Comparison of ENCODE assay signal across 8 mouse cellular contexts in the genomic region with DNA sequence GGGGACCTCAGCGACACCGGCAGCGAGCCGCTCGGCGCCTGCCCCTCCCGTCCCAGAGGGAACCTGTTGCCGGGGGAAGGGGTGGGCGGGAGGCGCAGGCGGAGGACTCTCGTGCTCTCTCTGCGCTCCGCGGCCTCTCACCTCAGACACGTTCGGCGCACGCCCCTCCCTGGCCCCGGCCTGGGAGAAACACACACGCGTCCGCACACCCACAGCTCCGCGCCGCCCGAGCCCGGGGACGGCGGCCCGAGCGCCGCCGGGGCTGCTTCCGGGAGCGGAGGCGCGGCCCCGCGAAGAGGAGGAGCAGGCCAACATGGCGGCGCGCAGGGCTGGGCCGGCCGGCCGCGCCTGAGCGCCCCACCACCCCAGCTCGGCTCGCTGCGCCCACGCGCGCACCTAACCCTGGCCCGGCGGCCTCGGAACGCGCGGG. TPM values are rescaled to one million over a fixed set of nuclear protein-coding genes. Genes with fewer than 3 reads are reported as not detected.
DNase-seq lines count a peak whose midpoint lies in the region; ATAC-seq and TF ChIP-seq lines count a peak whose summit lies in the region.

A gene (plus strand): TSS at position 293 of the 430 bp plus-strand sequence.

- intact Hi-C loops in left cerebral cortex, postnatal 10 days (cut with DNase I): loop anchor here (2.0 to 5.0 kb wide), 2 partner anchors 54 to 83 kb away; no protein-coding TSS in a partner anchor

- peak; percentile 82 for ATAC-seq in activated CD4-positive, CD25-positive, alpha-beta regulatory T cell, adult 4 months
- ATAC-seq in hindbrain, postnatal 0 days: peak; percentile 92

- WGBS in hindbrain, postnatal 0 days: 0% methylated on average over 21 of the region's 60 CpGs

- H3K9ac ChIP-seq in hindbrain, postnatal 0 days (replicated peaks; ENCODE audit: low read length): peak within 1 kb of the TSS; percentile 98

- H3K4me2 ChIP-seq in hindbrain, postnatal 0 days (ENCODE audit: low read depth, low read length): peak within 1 kb of the TSS; percentile 87

- peak within 1 kb of the TSS; percentile 96 for H3K27ac ChIP-seq in hindbrain, postnatal 0 days

- TF ChIP-seq CTCF in hindbrain, postnatal 0 days (IDR thresholded peaks at IDR 0.05; ENCODE audit: low read depth): no peak

- peaks cover 7% of the 10 kb centered on the region; the same call in 1 of the 2 replicates for H3K4me1 ChIP-seq in hindbrain, postnatal 0 days (ENCODE audit: insufficient read depth, low read length)
- H3K4me1 ChIP-seq in megakaryocyte, embryonic 14.5 days: peaks cover 68% of the 10 kb centered on the region

- H3K4me3 ChIP-seq in hindbrain, postnatal 0 days (ENCODE audit: low read length): peak within 1 kb of the TSS; percentile 94
- H3K4me3 ChIP-seq in megakaryocyte, embryonic 14.5 days (replicated peaks): peak within 1 kb of the TSS; percentile 99

- H3K9me3 ChIP-seq in hindbrain, postnatal 0 days (ENCODE audit: low read length): no peaks in the 10 kb centered on the region
- no peaks in the 10 kb centered on the region for H3K9me3 ChIP-seq in megakaryocyte, embryonic 14.5 days

- no peaks in the 10 kb centered on the region for H3K27me3 ChIP-seq in hindbrain, postnatal 0 days (ENCODE audit: insufficient read depth, low read length)
- H3K27me3 ChIP-seq in megakaryocyte, embryonic 14.5 days (replicated peaks): no peaks in the 10 kb centered on the region

- peak; percentile 68 for DNase-seq in embryo, embryonic 10 days (ENCODE audit: low spot score)
- DNase-seq in gastrocnemius, postnatal 10 days: peak; percentile 75
- peak; percentile 76 for DNase-seq in hindbrain, postnatal 0 days (ENCODE audit: low spot score)
- peak; percentile 32 to 83 for DNase-seq in left cerebral cortex, postnatal 10 days (ENCODE audit: extremely low spot score in 1 of 2, low spot score in 2 of 2)
- peak; percentile 70 for DNase-seq in right cerebral cortex, adult 18-20 months
- DNase-seq in urinary bladder, adult 2 months (ENCODE audit: low spot score): peak; percentile 84

- H3K36me3 ChIP-seq in hindbrain, postnatal 0 days (ENCODE audit: insufficient read depth, low read length): no peaks in the 10 kb centered on the region
- H3K36me3 ChIP-seq in megakaryocyte, embryonic 14.5 days (replicated peaks; ENCODE audit: low read length): peaks cover 17% of the 10 kb centered on the region

RNA-seq across cellular contexts. Expression of the gene that starts here (rescaled TPM):
- polyA plus RNA-seq in activated CD4-positive, CD25-positive, alpha-beta regulatory T cell, adult 4 months (2017; shearing (Covaris generic)): 1 to 10 TPM; 7.2 to 8.5 TPM
- 10 to 100 TPM; 39.2 to 41.6 TPM for total RNA-seq in gastrocnemius, postnatal 10 days (2021)
- total RNA-seq in hindbrain, postnatal 0 days (2014; rRNA removed): 28.8 and 39.2 TPM in 2 replicates
- 9.6 and 9.7 TPM in 2 replicates for polyA plus RNA-seq in hindbrain, postnatal 0 days (2015; fragmentation: Nextera tagmentation; extraction: Ambion mirVana)
- 10 to 100 TPM; 47.2 to 48.0 TPM for total RNA-seq in left cerebral cortex, postnatal 10 days (2021)
- polyA plus RNA-seq in megakaryocyte, embryonic 14.5 days (2012; ENCODE audit: insufficient read depth, low replicate concordance): 11.0 and 19.5 TPM in 2 replicates
- polyA plus RNA-seq in urinary bladder, adult 2 months (2012; rRNA removed): 9.9 and 12.2 TPM in 2 replicates

Comparison
In these comparisons a context has a peak if more than half of its experiments do, and no peak if none do; other contexts are left out.
1. Peak in every context shown above with its lines: DNase-seq, ATAC-seq, H3K4me3 ChIP-seq and H3K27ac ChIP-seq.